Mouse (Mus musculus): ENCODE data around the gene Lhfpl5. TPM values are rescaled to one million over a fixed set of nuclear protein-coding genes. Genes with fewer than 3 reads are reported as not detected.

The Lhfpl5 gene
- total and polyA plus RNA-seq, 3 experiments = 0.08 TPM; not detected in 2

Other genes starting within 250 kb of the Lhfpl5 start
- 3,510 and 4,144 TPM in 2 replicates for gene Rpl10a, start 247.2 kb upstream of the Lhfpl5 start, total RNA-seq (2012; rRNA removed)
- gene Rpl10a, start 247.2 kb upstream of the Lhfpl5 start, total RNA-seq (2014; rRNA removed) = 2,222 and 3,467 TPM in 2 replicates
- 1,605 and 1,846 TPM in 2 replicates for gene Rpl10a, start 247.2 kb upstream of the Lhfpl5 start, polyA plus RNA-seq (2012; ENCODE audit: insufficient read length, low read depth)
- gene Tead3, start 224.8 kb upstream of the Lhfpl5 start, total RNA-seq (2012; rRNA removed) = 0.17 and 0.42 TPM in 2 replicates
- not detected in 2 replicates for gene Tead3, start 224.8 kb upstream of the Lhfpl5 start, total RNA-seq (2014; rRNA removed)
- 0.08 TPM in 1 of 2 replicates, not detected in the other for gene Tead3, start 224.8 kb upstream of the Lhfpl5 start, polyA plus RNA-seq (2012; ENCODE audit: insufficient read length, low read depth)
- gene Tulp1, start 210.4 kb upstream of the Lhfpl5 start, total RNA-seq (2012; rRNA removed) = 0.17 TPM in 1 of 2 replicates, not detected in the other
- not detected in 2 replicates for gene Tulp1, start 210.4 kb upstream of the Lhfpl5 start, total RNA-seq (2014; rRNA removed)
- gene Tulp1, start 210.4 kb upstream of the Lhfpl5 start, polyA plus RNA-seq (2012; ENCODE audit: insufficient read length, low read depth) = not detected in 2 replicates
- gene Fkbp5, start 58.1 kb upstream of the Lhfpl5 start, total RNA-seq (2012; rRNA removed) = 14.4 and 17.5 TPM in 2 replicates
- 21.5 and 22.6 TPM in 2 replicates for gene Fkbp5, start 58.1 kb upstream of the Lhfpl5 start, total RNA-seq (2014; rRNA removed)
- 31.4 and 35.3 TPM in 2 replicates for gene Fkbp5, start 58.1 kb upstream of the Lhfpl5 start, polyA plus RNA-seq (2012; ENCODE audit: insufficient read length, low read depth)
- not detected in 2 replicates for gene Armc12, start 44.8 kb upstream of the Lhfpl5 start, total RNA-seq (2012; rRNA removed)
- not detected in 2 replicates for gene Armc12, start 44.8 kb upstream of the Lhfpl5 start, total RNA-seq (2014; rRNA removed)
- gene Armc12, start 44.8 kb upstream of the Lhfpl5 start, polyA plus RNA-seq (2012; ENCODE audit: insufficient read length, low read depth) = not detected in 2 replicates
- not detected in 2 replicates for gene Clpsl2, start 26.2 kb upstream of the Lhfpl5 start, total RNA-seq (2012; rRNA removed)
- not detected in 2 replicates for gene Clpsl2, start 26.2 kb upstream of the Lhfpl5 start, total RNA-seq (2014; rRNA removed)
- gene Clpsl2, start 26.2 kb upstream of the Lhfpl5 start, polyA plus RNA-seq (2012; ENCODE audit: insufficient read length, low read depth) = not detected in 2 replicates
- not detected in 2 replicates for gene Clps, start 14.9 kb upstream of the Lhfpl5 start, total RNA-seq (2012; rRNA removed)
- not detected in 2 replicates for gene Clps, start 14.9 kb upstream of the Lhfpl5 start, total RNA-seq (2014; rRNA removed)
- not detected in 2 replicates for gene Clps, start 14.9 kb upstream of the Lhfpl5 start, polyA plus RNA-seq (2012; ENCODE audit: insufficient read length, low read depth)
- gene Srpk1, start 47.1 kb downstream of the Lhfpl5 start, total RNA-seq (2012; rRNA removed) = 65.9 and 83.3 TPM in 2 replicates
- gene Srpk1, start 47.1 kb downstream of the Lhfpl5 start, total RNA-seq (2014; rRNA removed) = 60.8 and 70.0 TPM in 2 replicates
- 129 and 163 TPM in 2 replicates for gene Srpk1, start 47.1 kb downstream of the Lhfpl5 start, polyA plus RNA-seq (2012; ENCODE audit: insufficient read length, low read depth)
- gene Slc26a8, start 114.6 kb downstream of the Lhfpl5 start, total RNA-seq (2012; rRNA removed) = not detected in 2 replicates
- not detected in 2 replicates for gene Slc26a8, start 114.6 kb downstream of the Lhfpl5 start, total RNA-seq (2014; rRNA removed)
- gene Slc26a8, start 114.6 kb downstream of the Lhfpl5 start, polyA plus RNA-seq (2012; ENCODE audit: insufficient read length, low read depth) = 0.11 and 0.44 TPM in 2 replicates
- 27.1 and 27.6 TPM in 2 replicates for gene Mapk14, start 115.7 kb downstream of the Lhfpl5 start, total RNA-seq (2012; rRNA removed)
- 21.0 and 22.6 TPM in 2 replicates for gene Mapk14, start 115.7 kb downstream of the Lhfpl5 start, total RNA-seq (2014; rRNA removed)
- 59.8 and 69.5 TPM in 2 replicates for gene Mapk14, start 115.7 kb downstream of the Lhfpl5 start, polyA plus RNA-seq (2012; ENCODE audit: insufficient read length, low read depth)
- gene AC170998.1, start 150.4 kb downstream of the Lhfpl5 start, total RNA-seq (2012; rRNA removed) = 0.38 TPM in 1 of 2 replicates, not detected in the other
- gene AC170998.1, start 150.4 kb downstream of the Lhfpl5 start, total RNA-seq (2014; rRNA removed) = not detected in 2 replicates
- 0.50 TPM in 1 of 2 replicates, not detected in the other for gene AC170998.1, start 150.4 kb downstream of the Lhfpl5 start, polyA plus RNA-seq (2012; ENCODE audit: insufficient read length, low read depth)
- gene Mapk13, start 193.7 kb downstream of the Lhfpl5 start, total RNA-seq (2012; rRNA removed) = not detected in 2 replicates
- gene Mapk13, start 193.7 kb downstream of the Lhfpl5 start, total RNA-seq (2014; rRNA removed) = not detected in 2 replicates
- gene Mapk13, start 193.7 kb downstream of the Lhfpl5 start, polyA plus RNA-seq (2012; ENCODE audit: insufficient read length, low read depth) = not detected in 2 replicates
- gene Brpf3, start 225.4 kb downstream of the Lhfpl5 start, total RNA-seq (2012; rRNA removed) = 1.5 and 2.3 TPM in 2 replicates
- 0.40 and 0.96 TPM in 2 replicates for gene Brpf3, start 225.4 kb downstream of the Lhfpl5 start, total RNA-seq (2014; rRNA removed)
- gene Brpf3, start 225.4 kb downstream of the Lhfpl5 start, polyA plus RNA-seq (2012; ENCODE audit: insufficient read length, low read depth) = 8.5 and 12.1 TPM in 2 replicates

Data from CH12.LX (cell line).